Mouse (Mus musculus): ENCODE measurements around the gene Spdl1.
A peak's percentile ranks its signal among the peaks of the same experiment; 100 is the strongest.
"Not testable (repeated sequence)": the region's sequence is repeated elsewhere in the genome, so short reads cannot be mapped to it uniquely, and the experiment has no call there.

Gene Spdl1

DNA sequence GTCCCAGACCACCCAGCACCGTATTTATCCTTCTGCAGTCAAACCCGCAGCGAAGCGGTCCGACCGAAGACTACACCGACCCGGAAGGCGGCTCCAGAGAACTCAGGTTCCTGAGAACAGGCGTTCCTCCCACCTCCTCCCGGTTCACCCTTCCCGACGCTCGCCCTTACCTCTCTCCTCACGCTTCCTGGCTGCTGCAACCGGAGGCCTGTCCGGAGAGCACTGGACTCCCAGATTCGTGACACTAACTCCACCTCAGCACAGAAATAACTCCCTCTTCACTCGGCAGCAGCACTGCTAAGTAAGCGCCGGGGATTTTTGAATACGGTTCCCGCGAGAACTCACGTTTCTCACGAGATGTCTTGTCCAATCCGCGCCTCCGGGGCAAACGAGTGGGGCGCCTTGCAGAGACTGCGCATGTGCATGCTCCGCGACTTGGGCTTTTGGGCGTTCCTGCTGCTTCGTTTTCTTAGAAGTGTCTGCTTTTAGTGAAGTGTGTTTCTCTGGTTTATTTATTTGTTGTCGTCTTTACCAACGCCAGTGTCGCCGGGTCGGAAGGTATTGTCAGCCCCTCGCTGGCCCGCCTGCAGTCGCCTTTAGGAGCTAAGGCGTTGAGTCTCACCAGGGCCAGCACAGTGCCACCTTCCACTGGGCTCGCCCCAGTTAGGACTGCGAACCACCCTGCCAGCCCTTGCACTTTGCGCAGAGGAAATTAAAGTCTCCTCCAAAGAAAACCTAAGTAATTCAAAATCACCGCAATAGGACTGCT lies at the start of gene Spdl1:
Gene Spdl1 (minus strand): TSS at position 324 of the 769 bp plus-strand sequence.
- DNase-seq (ENCODE audit: low spot score) = peak; percentile 97

DNA sequence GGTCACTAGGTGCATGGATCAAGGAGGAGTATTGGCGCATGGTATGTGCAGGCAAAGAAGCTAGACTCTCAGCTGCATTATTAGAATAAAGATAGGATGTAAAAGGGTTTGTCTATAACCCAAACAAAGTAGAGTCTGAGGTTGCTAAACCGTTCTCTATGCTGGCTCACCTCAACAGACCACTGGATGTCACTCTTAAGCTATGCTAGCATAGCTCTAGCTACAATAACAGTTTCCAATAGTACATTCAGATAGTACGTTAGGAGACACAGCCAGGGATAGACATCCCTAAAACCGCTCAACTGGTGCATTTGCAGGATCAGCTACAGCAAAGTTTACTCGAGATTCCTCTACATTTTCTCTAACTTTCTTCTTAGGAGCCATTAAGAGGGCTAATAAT lies 48.1 kb upstream of the Spdl1 start:
- DNase-seq (ENCODE audit: low spot score) = peak; percentile 22

DNA sequence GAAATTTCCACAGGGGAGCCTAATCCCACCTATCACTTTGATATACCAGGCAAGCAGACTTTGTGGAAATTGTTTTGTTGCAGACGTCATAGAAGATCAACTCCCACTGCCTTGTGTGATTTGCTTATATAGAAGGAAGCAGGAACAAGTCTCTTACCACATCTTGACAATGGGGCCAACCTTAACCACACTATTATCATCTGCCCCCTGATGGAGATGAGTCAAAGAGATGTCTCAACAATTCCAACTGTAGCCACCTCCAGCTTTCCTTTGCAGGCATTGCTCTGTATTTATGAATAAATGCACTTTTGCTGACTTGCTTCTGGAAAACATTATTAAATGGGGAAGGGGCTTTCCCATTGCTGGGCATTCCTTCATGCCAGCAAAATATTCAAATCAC lies 46.2 kb upstream of the Spdl1 start:
- DNase-seq (ENCODE audit: low spot score) = no peak

DNA sequence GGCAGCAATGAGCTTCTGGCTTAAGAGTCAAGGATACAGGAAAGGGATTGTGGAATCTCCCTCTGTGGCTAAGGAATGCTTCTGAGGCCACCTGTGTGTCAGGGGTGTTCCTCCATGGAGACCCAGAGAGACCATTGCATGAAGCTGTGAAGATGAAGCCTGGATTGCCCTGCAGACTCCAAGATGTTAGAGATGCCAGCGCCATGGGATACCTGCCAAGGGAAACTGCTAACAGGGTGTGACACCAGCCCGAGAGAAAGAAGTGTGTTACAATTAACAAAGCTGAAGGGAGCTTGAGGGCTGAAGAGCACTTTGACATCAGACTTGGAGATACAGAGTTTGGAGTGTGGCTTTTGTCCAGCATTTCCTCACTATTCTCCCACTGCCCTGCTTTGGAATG lies 40.4 kb upstream of the Spdl1 start:
- DNase-seq (ENCODE audit: low spot score) = no peak

DNA sequence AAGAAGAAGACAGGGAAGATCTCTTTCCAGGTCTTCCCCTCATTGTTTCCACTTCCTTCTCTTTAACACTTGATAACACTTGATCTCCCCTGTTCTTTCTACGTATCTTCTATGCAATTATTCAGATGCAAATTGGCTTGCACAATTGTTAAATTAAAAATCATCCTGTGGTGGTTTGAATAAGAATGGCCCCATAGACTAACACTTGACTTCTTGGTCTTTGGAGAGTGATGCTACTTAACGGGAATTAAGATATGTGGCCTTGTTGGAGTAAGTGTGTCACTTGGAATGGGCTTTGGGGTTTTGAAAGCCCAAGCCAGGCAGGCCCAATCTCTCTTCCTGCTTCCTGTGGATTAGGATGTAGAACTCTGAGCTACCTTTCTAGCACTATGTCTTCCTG lies 39.0 kb upstream of the Spdl1 start:
- no peak for DNase-seq (ENCODE audit: low spot score)

DNA sequence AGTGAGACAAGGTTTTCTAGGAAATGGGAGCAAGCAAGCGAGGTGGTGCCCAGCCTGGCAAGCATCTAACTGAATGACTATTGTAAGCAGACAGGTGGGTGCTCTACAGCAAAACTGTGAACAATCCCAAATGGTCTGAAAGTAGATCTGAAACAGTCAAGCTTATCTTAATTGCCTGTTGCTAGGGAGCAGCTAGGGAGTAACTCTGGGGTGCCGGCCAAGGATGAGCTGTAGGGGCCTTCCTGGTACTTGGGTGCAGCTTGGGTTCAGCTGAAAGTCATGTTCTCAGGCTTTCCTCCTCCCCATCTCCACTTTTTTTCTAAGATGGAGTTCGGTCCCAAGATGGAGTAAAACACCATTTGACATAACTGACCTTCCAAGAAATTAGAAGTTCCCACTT lies 38.5 kb upstream of the Spdl1 start:
- no peak for DNase-seq (ENCODE audit: low spot score)

DNA sequence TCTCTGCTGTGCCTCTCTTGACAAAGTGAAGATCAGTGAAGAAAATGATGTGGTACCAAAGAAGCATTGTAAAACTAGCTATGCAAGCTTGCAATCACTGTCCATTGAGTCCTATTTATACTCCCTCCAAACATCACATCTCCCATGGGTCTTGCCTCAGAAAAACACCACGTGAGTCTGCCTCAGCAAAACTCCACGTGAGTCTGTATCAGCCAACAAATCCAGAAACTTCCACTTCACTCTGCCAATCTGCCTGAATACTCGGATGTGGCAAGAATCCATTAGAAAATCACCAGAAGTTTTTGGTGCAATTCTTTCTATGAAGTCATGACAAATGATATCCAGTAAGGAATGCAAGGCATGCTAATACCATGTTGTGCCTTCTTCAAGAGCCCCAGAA lies 38.0 kb upstream of the Spdl1 start:
- DNase-seq (ENCODE audit: low spot score) = no peak

DNA sequence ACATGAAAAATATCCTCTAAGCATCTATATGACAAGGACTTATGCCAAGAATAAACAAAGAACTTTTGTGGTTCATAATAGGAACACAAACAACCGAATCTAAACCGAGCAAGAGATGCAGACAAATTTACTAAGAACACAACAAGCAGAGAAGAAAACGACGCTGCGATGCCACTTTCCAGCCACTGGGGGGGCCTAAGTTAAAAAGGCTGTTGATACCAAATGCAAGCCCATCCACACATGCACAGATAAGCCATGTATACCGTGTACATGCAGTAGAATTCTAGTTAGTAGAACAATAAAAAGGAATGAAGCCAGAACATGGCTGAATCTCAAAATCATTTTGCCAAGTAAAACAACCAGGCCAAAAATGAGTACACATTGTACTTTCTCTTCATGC lies 35.2 kb upstream of the Spdl1 start:
- no peak for DNase-seq (ENCODE audit: low spot score)

DNA sequence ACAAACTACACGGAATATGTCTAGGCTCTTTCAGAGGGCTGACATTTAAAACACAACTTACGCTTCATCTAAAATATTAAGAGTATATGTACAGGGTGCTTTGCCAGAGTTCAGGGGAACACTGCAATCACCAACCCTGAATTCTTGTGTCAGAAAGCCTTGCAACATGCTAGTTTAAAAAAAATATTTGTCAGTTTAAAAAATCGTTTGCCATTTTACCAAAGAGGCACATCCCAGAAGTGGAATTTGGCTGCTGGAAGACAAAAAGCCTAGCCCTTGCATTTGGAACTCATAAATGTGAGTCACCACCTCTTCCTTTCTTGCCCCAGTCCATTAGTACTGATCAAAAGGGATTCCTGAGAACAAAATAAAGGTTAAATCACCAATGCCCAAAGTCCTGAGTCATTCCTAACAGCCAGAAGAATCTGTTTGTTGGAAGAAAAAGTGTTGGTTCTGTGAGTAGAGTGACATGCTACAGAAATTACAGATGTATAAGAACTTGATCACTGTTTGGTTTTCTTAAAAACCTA lies 32.4 kb upstream of the Spdl1 start:
- peak; percentile 17 for DNase-seq (ENCODE audit: low spot score)

DNA sequence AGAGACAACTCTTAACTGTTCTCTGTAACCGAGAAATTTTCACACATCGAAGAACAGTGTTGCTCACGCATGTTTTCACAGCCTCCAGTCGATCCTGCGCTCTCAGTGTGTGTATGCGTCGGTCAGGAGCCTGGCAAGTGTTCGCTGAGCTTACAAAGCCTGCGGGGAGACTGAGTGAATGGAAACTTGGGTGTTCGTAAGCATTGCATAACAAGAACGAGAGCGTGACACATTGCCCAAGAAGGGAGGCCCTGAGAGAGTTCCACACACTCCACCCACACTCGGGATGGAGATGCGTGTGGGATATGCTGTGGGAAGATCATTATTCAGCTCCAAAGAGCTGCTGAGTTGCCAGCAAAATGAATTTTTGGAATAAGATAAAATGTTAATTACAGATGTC lies 31.7 kb upstream of the Spdl1 start:
- DNase-seq (ENCODE audit: low spot score) = peak; percentile 57

DNA sequence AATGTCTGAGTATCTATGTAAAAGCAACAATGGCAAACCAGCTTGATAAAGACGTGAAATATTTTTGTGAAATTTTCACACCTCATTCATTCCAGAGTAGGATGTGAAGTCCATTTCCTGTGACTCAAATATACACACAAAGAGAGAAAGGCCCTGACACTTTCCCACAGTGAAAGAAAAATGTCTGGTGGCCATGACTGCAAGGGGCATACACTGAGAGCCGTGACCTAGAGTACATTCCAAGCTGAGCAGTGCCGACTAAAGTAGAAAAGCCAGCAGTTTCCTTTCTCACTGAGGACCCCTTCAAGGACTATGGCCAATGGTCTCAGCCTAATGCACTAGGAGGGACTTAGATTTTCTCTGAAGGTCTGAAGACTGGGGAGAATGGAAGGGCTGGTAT lies 23.2 kb upstream of the Spdl1 start:
- no peak for DNase-seq (ENCODE audit: low spot score)

DNA sequence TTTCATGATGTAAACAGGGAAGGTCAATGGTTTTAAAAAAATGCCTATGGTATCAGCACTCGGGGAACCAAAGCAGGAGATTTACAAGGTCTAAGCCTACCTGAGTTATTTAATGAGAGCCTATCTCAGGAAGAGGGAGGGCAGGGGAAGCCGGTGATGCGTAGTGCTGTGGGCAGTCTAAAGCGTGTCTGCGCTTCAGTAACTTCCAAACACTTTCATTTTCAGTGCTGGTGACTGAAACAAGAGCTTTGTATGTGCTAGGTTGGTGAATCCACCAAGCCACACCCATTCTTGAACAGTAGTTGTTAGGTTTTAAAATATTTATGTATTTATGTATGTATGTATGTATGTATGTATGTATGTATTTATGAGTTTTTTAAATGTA lies 12.8 kb upstream of the Spdl1 start:
- no peak for DNase-seq (ENCODE audit: low spot score)

DNA sequence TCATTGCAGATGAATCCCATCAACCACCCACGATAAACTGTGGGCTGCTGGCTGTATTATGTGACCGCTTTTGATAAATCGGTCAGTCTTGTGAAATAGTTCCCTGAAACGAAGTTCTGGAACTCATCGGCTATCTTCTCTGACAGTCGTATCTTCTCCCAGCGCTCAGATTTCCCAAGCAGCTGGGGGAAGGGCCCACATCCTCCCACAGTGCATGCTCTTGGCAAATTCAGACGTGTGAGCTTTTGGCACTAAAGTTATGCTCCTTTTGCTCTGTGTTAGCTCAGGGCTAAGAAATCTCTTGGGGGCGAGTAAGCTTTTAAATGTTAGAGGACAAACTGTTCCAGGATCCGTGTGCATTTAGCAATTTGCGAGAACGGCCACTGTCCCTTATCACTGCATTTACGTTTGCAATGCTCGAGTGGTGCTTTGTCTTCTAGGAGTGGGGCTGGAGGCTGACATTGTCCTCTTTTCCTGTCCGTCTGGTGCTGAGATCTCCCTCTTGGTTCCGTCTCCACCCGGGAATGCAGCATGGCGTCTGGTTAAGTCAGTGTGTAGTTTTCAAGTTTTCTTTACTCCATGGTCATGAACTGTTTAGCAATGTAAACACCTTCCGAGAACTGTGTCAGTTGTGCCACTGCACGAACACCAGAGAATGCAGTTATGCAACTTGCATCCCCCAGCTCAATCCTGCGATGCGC lies 12.3 kb upstream of the Spdl1 start:
- peak; percentile 63 for DNase-seq (ENCODE audit: low spot score)

DNA sequence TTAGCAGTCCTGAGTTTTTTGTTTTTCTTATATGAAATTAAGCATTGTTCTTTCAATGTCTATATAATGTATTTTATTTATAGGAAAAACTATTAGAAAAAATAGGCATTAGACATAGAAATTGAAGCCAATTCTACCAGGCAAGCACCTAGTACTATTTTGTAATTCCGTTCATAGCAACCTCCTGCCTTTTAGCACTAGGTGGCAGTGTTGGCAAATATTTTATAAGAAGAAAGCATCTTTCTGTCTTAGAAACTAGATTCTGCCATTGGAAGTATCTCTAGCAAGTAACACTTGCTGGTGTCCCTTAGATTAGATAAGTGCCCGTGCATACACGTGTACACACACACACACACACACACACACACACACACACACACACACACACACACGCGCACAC lies 10.1 kb upstream of the Spdl1 start:
- DNase-seq (ENCODE audit: low spot score) = peak; percentile 16

DNA sequence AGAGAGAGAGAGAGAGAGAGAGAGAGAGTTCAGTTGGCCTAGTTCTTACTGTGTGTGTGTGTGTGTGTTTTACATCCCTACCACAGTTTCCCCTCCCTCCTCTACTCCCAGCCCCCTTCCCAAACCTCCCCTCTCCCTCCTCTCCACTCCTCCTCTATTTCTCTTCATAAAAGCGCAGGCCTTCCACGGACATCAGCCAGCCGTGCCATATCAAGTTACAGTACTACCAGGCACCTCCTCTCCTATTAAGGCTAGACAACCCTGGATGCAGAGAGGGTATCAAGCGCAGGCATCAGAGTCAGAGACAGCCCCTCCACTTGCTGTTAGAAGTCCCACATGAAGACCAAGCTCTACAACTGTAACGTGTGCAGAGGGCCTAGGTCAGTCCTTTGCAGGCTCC lies 6.8 kb upstream of the Spdl1 start:
- DNase-seq (ENCODE audit: low spot score) = no peak

DNA sequence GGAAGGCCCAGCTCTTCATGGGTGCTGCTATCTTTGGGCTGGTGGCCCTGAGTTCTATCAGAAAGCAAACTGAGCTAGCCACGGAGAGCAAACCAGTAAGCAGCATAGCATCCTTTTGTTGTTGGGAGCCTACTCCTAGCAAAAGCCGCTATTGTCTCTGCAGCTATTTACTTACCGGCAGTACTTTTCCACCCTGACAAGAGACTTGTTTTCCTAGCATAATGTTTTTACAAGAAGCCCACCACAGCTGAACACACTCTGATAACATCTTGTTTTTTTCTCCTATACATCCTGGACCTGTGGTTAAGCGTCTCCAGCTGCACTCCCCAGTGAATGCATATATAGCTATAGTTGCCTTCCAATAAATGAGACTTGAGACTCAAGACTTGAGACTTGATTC lies 5.6 kb upstream of the Spdl1 start:
- no peak for DNase-seq (ENCODE audit: low spot score)

DNA sequence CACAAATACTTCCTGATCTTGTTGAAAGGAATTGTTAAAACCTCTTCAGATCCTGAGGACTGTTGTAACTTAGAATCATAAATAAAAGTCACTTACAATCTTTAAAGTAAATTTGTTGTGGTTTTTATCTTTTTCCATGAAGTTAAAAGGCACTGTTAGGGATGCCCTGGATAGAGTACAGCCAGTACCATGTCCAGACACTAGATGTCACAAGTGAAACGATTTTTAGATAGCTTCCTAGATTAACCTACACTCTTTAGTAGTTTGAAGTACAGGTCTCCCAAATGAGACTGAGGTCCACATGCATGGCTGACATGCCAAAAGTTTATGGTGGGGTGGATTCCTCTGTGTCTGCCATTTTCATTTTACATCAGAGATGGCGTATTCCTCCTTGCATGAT lies 2.8 kb upstream of the Spdl1 start:
- no peak for DNase-seq (ENCODE audit: low spot score)

DNA sequence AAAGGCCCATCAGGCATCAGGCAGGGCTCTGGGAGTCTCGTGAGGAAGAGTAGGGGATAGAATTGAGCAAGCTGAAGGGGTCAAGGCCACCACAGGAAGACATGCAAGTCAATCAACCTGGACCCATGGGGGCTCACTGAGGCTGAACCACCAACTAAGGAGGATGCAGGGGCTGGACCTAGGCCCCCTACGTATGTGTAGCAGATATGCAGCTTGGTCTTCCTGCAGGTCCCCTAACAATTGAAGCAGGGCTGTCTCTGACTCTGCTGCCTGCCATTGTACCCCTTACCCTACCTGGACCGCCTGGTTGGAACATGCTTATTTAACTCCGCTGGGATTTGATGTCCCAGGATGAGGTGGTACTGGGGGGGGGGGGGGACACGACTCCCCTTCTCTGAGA lies 763 bp downstream of the Spdl1 start:
- no peak for DNase-seq (ENCODE audit: low spot score)

DNA sequence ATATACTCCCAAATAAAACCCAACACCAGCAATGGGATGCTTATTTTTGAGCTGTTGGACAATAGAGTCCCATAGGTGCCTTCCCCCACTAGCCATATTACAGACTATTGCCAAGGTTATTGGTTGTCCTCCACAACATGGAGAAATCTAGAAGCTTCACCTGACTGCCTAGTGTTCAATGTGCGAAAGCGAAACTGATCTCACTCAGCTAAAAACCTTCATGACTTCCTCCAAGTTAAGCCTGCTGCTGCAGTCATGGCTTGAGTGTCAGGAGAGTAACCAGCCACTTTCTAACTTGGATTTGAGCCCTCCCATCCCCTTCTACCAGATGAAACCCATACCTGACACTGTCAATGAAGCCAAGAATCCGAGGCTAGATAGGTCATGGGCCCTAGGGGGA lies 5.6 kb downstream of the Spdl1 start:
- DNase-seq (ENCODE audit: low spot score) = no peak

DNA sequence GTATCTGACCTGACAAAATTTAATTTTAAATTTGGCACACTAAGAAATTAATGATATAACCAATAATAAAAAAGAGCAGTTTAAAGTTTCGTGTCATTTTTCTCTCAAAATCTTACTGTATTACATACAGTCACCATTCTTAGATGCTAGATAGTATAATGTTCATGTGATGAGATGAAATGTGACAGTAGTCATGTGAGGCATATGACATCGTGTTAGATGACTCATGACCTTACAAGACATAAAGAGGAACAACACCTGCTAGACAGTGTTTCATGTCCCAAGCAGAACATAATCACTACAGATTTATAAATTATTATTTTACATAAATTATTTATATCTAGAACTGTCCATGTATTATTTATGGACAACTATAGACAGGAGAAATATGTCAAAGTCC lies 6.5 kb downstream of the Spdl1 start:
- no peak for DNase-seq (ENCODE audit: low spot score)

DNA sequence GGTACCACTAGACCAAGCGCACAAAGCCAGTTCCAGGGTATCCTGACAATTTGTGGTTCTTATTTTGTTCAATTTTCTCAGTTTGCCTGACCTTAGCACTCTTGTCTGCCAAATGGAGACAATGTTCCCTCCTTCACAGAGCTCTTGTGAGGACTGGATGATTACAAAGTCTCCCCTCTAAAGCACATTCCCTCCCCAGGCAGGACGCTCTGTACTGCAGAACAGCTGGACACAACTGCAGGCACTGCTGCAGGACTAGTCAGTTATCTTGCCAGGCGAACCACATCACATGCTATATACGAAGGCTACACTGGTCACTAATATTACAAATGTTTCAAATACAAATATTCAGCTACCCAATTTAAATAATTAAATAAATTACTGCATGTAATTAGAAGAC lies 8.7 kb downstream of the Spdl1 start:
- no peak for DNase-seq (ENCODE audit: low spot score)

DNA sequence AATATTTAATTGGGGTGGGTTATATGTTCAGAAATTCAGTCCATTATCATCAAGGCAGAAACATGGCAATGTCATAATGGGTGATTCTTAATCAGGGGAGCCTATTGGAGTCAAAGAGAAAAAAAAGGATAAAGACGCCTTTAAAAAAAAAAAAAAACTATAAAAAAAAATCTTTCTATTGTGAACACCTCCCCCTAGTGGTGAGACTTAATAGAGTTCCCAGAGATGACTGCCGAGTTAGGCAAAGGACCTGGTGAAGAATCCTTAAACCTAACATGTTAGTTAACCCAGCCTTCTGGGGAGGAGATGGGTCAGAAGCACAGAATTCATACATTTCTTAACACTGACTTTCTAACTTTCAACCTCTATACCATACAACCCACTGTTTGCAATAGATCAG lies 18.7 kb downstream of the Spdl1 start:
- DNase-seq (ENCODE audit: low spot score) = peak; percentile 10

DNA sequence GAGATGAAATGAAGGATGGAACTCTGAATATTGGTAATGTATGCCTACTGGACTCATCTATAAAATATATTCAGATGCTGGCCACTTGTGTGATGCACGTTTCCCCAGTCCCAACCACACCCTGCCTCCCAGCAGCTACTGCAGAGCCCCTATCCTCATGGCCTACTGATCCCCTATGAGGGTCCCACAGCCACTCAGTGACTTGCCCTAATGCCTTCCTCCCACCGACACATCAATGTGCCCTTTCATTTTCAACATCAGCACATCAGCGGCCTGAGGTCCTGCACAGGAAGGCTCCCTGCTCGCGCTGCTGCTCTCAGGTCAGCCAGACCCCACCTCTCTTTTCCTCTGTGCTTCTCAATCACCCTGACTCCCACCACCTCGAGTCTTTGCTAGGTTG lies 19.1 kb downstream of the Spdl1 start:
- DNase-seq (ENCODE audit: low spot score) = no peak

DNA sequence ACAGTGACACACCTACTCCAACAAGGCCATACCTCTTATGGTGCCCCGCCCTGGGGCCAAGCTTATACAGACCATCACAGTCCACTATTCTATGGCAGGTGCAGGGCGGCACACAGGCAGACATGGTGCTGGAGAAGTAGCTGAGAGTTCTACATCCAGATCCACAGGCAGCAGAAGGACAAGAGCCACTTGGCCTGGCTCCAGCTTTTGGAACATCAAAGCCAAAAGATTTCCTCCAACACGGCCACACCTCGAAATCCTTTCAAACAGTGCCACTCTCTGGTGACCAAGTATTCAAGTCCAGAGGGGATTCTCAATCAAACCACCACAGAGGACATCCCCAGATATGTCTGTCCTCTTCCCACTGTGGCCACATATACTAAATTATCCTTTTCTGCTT lies 28.4 kb downstream of the Spdl1 start:
- not testable (repeated sequence) for DNase-seq (ENCODE audit: low spot score)
